Mouse (Mus musculus): ENCODE measurements around the gene Nfkb1. TPM values are rescaled to one million over a fixed set of nuclear protein-coding genes. Genes with fewer than 3 reads are reported as not detected.

Nfkb1 gene
- polyA plus RNA-seq, 1 experiment from 2014 or later, result 24.0 TPM

- no peak for ATAC-seq (replicated peaks; ENCODE audit: extremely low read depth, insufficient read depth, low FRiP score)
- 82% methylated on average over 4 of the region's 4 CpGs for WGBS
These were observed 20.3 kb upstream of the Nfkb1 start for GRCm38 (mm10) chr3:135711613-135712012.

DNA sequence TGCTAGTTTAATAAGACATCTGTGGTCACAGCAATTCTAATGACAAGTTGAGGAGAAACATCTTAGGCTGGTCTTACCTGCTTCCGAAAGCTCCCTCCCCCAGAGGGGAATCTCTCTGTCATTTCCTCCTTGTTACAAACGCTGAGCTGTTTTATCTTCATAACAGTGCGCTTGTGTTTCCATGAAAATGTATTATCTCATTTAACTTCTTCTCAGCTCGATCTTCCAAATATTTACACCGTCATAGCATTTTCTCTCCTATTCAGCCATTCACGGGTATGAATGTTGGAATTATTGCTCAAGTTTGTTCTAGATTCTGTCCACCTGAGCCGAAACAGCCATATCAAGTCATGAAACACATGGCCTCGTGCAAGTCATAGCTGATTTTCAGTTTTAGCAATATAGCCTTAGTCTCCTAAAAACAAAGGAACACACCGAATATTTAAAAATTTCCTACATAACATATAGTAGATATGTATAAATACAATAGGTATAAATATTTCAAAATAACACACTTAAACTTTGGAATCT is 19.8 kb upstream of the Nfkb1 start:
- Histone ChIP-seq H3K4me2 (ENCODE audit: low read depth, low read length) (no peak overlapping the region), H3K27ac (ENCODE audit: low read length) (no peak overlapping the region), H3K4me1 (ENCODE audit: control insufficient read depth, insufficient read depth, low read length) (no peaks in the 10 kb centered on the region), H3K27me3 (ENCODE audit: control insufficient read depth, insufficient read depth, low read length) (no peaks in the 10 kb centered on the region), H3K9me3 (replicated peaks; ENCODE audit: control insufficient read depth, low read length) (no peaks in the 10 kb centered on the region), H3K9ac (ENCODE audit: low read length) (no peak overlapping the region), H3K36me3 (ENCODE audit: control insufficient read depth, insufficient read depth) (no peaks in the 10 kb centered on the region), H3K4me3 (ENCODE audit: low read length) (no peak overlapping the region)
- ATAC-seq (replicated peaks; ENCODE audit: extremely low read depth, insufficient read depth, low FRiP score), result no peak
- 84% methylated on average over 9 of the region's 9 CpGs for WGBS

More at GRCm38 (mm10) chr3:135711613-135712012, 20.3 kb upstream of the Nfkb1 start:
- Histone ChIP-seq H3K4me2 (ENCODE audit: low read depth, low read length) (no peak overlapping the region), H3K36me3 (ENCODE audit: control insufficient read depth, insufficient read depth) (no peaks in the 10 kb centered on the region), H3K27ac (ENCODE audit: low read length) (no peak overlapping the region), H3K9me3 (replicated peaks; ENCODE audit: control insufficient read depth, low read length) (no peaks in the 10 kb centered on the region), H3K27me3 (ENCODE audit: control insufficient read depth, insufficient read depth, low read length) (no peaks in the 10 kb centered on the region), H3K4me3 (ENCODE audit: low read length) (no peak overlapping the region), H3K4me1 (ENCODE audit: control insufficient read depth, insufficient read depth, low read length) (no peaks in the 10 kb centered on the region), H3K9ac (ENCODE audit: low read length) (no peak overlapping the region)

DNA sequence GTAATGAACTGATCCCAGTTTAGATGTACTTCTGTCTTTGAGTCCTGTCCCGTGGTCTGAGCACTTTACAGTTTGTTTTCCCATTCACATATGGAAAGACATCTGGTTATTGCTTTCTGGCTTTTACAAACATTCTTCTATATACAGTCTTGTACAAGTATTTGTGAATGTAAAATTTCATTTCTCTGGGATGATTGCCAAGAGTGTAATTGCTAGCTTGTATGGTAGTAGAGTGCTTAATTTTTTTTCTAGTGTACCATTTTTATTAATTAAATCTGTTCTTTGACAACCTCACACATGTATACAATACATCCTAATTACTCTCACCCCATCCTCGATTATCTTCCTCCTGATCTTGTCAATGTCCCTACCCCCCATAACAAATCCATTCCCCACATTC is 12.0 kb upstream of the Nfkb1 start:
- no peak overlapping the region for H3K4me3 ChIP-seq (ENCODE audit: low read length)
- H3K36me3 ChIP-seq (ENCODE audit: control insufficient read depth, insufficient read depth), result no peaks in the 10 kb centered on the region
- H3K9me3 ChIP-seq (replicated peaks; ENCODE audit: control insufficient read depth, low read length), result no peaks in the 10 kb centered on the region
- no peaks in the 10 kb centered on the region for H3K27me3 ChIP-seq (ENCODE audit: control insufficient read depth, insufficient read depth, low read length)
- H3K27ac ChIP-seq (ENCODE audit: low read length), result no peak overlapping the region
- no peak overlapping the region for H3K9ac ChIP-seq (ENCODE audit: low read length)
- H3K4me2 ChIP-seq (ENCODE audit: low read depth, low read length), result no peak overlapping the region
- WGBS, result 55% methylated on average over 2 of the region's 2 CpGs
- peaks cover 9% of the 10 kb centered on the region; the same call in 1 of the 2 replicates for H3K4me1 ChIP-seq (ENCODE audit: control insufficient read depth, insufficient read depth, low read length)
- no peak for ATAC-seq (replicated peaks; ENCODE audit: extremely low read depth, insufficient read depth, low FRiP score)

GRCm38 (mm10) chr3:135702658-135703057 is 11.3 kb upstream of the Nfkb1 start:
- H3K4me2 ChIP-seq (ENCODE audit: low read depth, low read length), result no peak overlapping the region
- WGBS, result 82% methylated on average over 5 of the region's 5 CpGs
- H3K27me3 ChIP-seq (ENCODE audit: control insufficient read depth, insufficient read depth, low read length), result no peaks in the 10 kb centered on the region
- no peak overlapping the region for H3K9ac ChIP-seq (ENCODE audit: low read length)
- H3K36me3 ChIP-seq (ENCODE audit: control insufficient read depth, insufficient read depth), result no peaks in the 10 kb centered on the region
- no peak overlapping the region for H3K27ac ChIP-seq (ENCODE audit: low read length)
- no peak overlapping the region for H3K4me3 ChIP-seq (ENCODE audit: low read length)
- H3K9me3 ChIP-seq (replicated peaks; ENCODE audit: control insufficient read depth, low read length), result no peaks in the 10 kb centered on the region
- peaks cover 9% of the 10 kb centered on the region; the same call in 1 of the 2 replicates for H3K4me1 ChIP-seq (ENCODE audit: control insufficient read depth, insufficient read depth, low read length)
- no peak for ATAC-seq (replicated peaks; ENCODE audit: extremely low read depth, insufficient read depth, low FRiP score)

- peaks cover 13% of the 10 kb centered on the region; the same call in 1 of the 2 replicates for H3K4me1 ChIP-seq (ENCODE audit: control insufficient read depth, insufficient read depth, low read length)
- H3K27me3 ChIP-seq (ENCODE audit: control insufficient read depth, insufficient read depth, low read length), result no peaks in the 10 kb centered on the region
- no peak for ATAC-seq (replicated peaks; ENCODE audit: extremely low read depth, insufficient read depth, low FRiP score)
- no peaks in the 10 kb centered on the region for H3K9me3 ChIP-seq (replicated peaks; ENCODE audit: control insufficient read depth, low read length)
- H3K9ac ChIP-seq (ENCODE audit: low read length), result no peak overlapping the region
- H3K36me3 ChIP-seq (ENCODE audit: control insufficient read depth, insufficient read depth), result no peaks in the 10 kb centered on the region
- WGBS, result 55% methylated on average over 10 of the region's 10 CpGs
- peak overlapping the region; percentile 25; the same call in 1 of the 2 replicates for H3K27ac ChIP-seq (ENCODE audit: low read length)
- H3K4me2 ChIP-seq (ENCODE audit: low read depth, low read length), result no peak overlapping the region
- H3K4me3 ChIP-seq (ENCODE audit: low read length), result no peak overlapping the region
These were observed 8.3 kb upstream of the Nfkb1 start for GRCm38 (mm10) chr3:135699523-135700264.

- WGBS, result 53% methylated on average over 12 of the region's 12 CpGs
- Histone ChIP-seq H3K9me3 (replicated peaks; ENCODE audit: control insufficient read depth, low read length) (no peaks in the 10 kb centered on the region), H3K4me3 (ENCODE audit: low read length) (no peak overlapping the region), H3K27ac (ENCODE audit: low read length) (no peak overlapping the region), H3K36me3 (ENCODE audit: control insufficient read depth, insufficient read depth) (no peaks in the 10 kb centered on the region), H3K9ac (ENCODE audit: low read length) (no peak overlapping the region), H3K4me2 (ENCODE audit: low read depth, low read length) (no peak overlapping the region), H3K27me3 (ENCODE audit: control insufficient read depth, insufficient read depth, low read length) (no peaks in the 10 kb centered on the region), H3K4me1 (ENCODE audit: control insufficient read depth, insufficient read depth, low read length) (peaks cover 13% of the 10 kb centered on the region; the same call in 1 of the 2 replicates)
- ATAC-seq (replicated peaks; ENCODE audit: extremely low read depth, insufficient read depth, low FRiP score), result no peak
These were observed 7.2 kb upstream of the Nfkb1 start for GRCm38 (mm10) chr3:135698466-135698975.

GRCm38 (mm10) chr3:135696262-135696661 is 4.9 kb upstream of the Nfkb1 start:
- H3K4me3 ChIP-seq (ENCODE audit: low read length), result no peak overlapping the region
- ATAC-seq (replicated peaks; ENCODE audit: extremely low read depth, insufficient read depth, low FRiP score), result no peak
- H3K4me1 ChIP-seq (ENCODE audit: control insufficient read depth, insufficient read depth, low read length), result peaks cover 23% of the 10 kb centered on the region
- 67% methylated on average over 8 of the region's 8 CpGs for WGBS
- H3K9me3 ChIP-seq (replicated peaks; ENCODE audit: control insufficient read depth, low read length), result no peaks in the 10 kb centered on the region
- H3K27me3 ChIP-seq (ENCODE audit: control insufficient read depth, insufficient read depth, low read length), result no peaks in the 10 kb centered on the region
- H3K4me2 ChIP-seq (ENCODE audit: low read depth, low read length), result no peak overlapping the region
- no peaks in the 10 kb centered on the region for H3K36me3 ChIP-seq (ENCODE audit: control insufficient read depth, insufficient read depth)
- H3K27ac ChIP-seq (ENCODE audit: low read length), result no peak overlapping the region
- H3K9ac ChIP-seq (ENCODE audit: low read length), result no peak overlapping the region

DNA sequence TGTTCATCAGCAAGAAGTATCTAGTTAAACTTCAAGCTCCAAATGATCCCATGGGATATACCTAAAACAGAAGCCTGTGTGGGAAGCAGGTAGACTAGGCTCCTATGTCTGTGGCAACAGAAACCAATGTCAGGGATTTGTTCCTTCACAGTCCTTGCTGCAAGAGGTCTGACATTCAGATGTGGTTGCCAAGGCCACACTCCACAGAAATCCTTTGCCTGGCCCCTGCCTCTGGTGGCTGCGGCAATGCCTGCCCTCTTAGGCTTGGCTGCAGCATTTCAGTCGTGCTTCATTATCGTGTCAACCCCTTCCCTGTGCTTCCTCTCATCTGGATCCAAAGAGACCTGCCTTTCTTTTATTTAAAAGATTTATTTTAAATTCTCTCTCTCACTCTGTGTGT is 1.7 kb upstream of the Nfkb1 start:
- H3K9ac ChIP-seq (ENCODE audit: low read length), result no peak overlapping the region
- peaks cover 36% of the 10 kb centered on the region for H3K4me1 ChIP-seq (ENCODE audit: control insufficient read depth, insufficient read depth, low read length)
- no peaks in the 10 kb centered on the region for H3K36me3 ChIP-seq (ENCODE audit: control insufficient read depth, insufficient read depth)
- ATAC-seq (replicated peaks; ENCODE audit: extremely low read depth, insufficient read depth, low FRiP score), result peak; percentile 43; the same call in 1 of the 2 replicates
- H3K9me3 ChIP-seq (replicated peaks; ENCODE audit: control insufficient read depth, low read length), result no peaks in the 10 kb centered on the region
- no peak overlapping the region for H3K4me2 ChIP-seq (ENCODE audit: low read depth, low read length)
- H3K27me3 ChIP-seq (ENCODE audit: control insufficient read depth, insufficient read depth, low read length), result no peaks in the 10 kb centered on the region
- peak overlapping the region; percentile 95 for H3K27ac ChIP-seq (ENCODE audit: low read length)
- WGBS, result 20% methylated on average over 3 of the region's 3 CpGs
- H3K4me3 ChIP-seq (ENCODE audit: low read length), result no peak overlapping the region

DNA sequence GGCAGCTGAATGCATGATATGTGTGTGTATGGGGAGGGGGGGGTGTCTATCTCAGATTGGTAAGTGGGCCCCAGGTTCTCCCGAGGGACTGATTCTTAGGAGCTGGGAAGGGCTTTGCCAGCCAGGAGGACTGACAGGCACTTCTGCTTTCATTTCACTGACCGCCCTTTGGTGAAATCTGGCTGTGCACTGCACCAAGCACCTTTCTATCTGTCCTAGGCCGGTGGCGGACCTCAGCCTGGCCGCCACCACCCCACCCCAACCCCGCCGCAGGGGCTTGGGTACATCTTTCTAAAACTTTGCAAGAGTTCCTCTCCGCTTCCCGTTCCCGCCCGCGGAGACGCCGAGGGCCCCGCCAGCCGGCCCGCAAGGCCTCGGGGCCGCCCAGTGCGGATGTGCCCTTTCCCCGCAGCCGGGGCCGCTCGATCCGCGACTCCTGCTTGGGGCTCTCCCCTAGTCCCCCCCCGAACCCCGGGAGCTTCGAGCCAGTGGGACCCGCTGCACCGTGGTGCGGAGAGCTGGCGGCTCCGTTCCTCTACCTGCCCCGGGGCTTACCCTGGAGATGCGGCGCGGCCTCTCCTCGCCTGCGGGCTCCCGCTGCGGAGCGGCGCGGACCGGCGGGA is 668 bp downstream of the Nfkb1 start:
- Histone ChIP-seq H3K9ac (ENCODE audit: low read length) (peak overlapping the region; percentile 100), H3K27me3 (ENCODE audit: control insufficient read depth, insufficient read depth, low read length) (no peaks in the 10 kb centered on the region), H3K27ac (ENCODE audit: low read length) (peak overlapping the region; percentile 95), H3K4me1 (ENCODE audit: control insufficient read depth, insufficient read depth, low read length) (peaks cover 48% of the 10 kb centered on the region), H3K4me2 (ENCODE audit: low read depth, low read length) (peak overlapping the region; percentile 77), H3K4me3 (ENCODE audit: low read length) (peak overlapping the region; percentile 82), H3K36me3 (ENCODE audit: control insufficient read depth, insufficient read depth) (no peaks in the 10 kb centered on the region), H3K9me3 (replicated peaks; ENCODE audit: control insufficient read depth, low read length) (no peaks in the 10 kb centered on the region)
- peak; percentile 50 for ATAC-seq (replicated peaks; ENCODE audit: extremely low read depth, insufficient read depth, low FRiP score)
- under 1% methylated on average over 47 of the region's 47 CpGs for WGBS
